Mouse (Mus musculus) E14TG2a.4 (cell line): ENCODE results near the gene 9330182L06Rik.

ENCODE experiments used
- H3K27me3 ChIP-seq: 2 replicates; pipeline ENCODE4 v1.6.1; 2014; ENCODE audit warnings: low read length, control low read depth; ENCODE audit not compliant: insufficient read depth
- H3K36me3 ChIP-seq: 2 replicates; pipeline ENCODE4 v1.6.1; 2014; ENCODE audit warnings: low read length, control low read depth; ENCODE audit not compliant: insufficient read depth
- H3K4me1 ChIP-seq: replicated peaks from 2 replicates; pipeline ENCODE4 v1.6.1; 2014; ENCODE audit warnings: low read depth, low read length, control low read depth
- H3K4me3 ChIP-seq: replicated peaks from 2 replicates; pipeline ENCODE4 v1.5.1; 2014; ENCODE audit warnings: mild to moderate bottlenecking, low read length
- H3K9me3 ChIP-seq: 2 replicates; pipeline ENCODE4 v1.6.1; 2014; ENCODE audit warnings: low read length, control low read depth
- CTCF ChIP-seq: conservative IDR thresholded peaks from 2 replicates; pipeline ENCODE4 v1.5.1; 2014; ENCODE audit warnings: low read length
- NANOG ChIP-seq: IDR thresholded peaks from 2 replicates; pipeline ENCODE4 v1.6.1; 2014; ENCODE audit warnings: borderline replicate concordance, low read length, mixed read lengths
- POU5F1 ChIP-seq: IDR thresholded peaks from 2 replicates; pipeline ENCODE4 v1.6.1; 2014; ENCODE audit warnings: low read length, borderline replicate concordance

9330182L06Rik gene

GRCm38 (mm10) chr5:9428728-9429127, 162.8 kb downstream of the 9330182L06Rik start:
- no peaks in the 10 kb centered on the region for H3K9me3 ChIP-seq
- no peak overlapping the region for H3K4me3 ChIP-seq
- TF ChIP-seq NANOG (no peak), CTCF (no peak), POU5F1 (no peak)
- no peaks in the 10 kb centered on the region for H3K36me3 ChIP-seq
- H3K4me1 ChIP-seq = no peaks in the 10 kb centered on the region
- H3K27me3 ChIP-seq = no peaks in the 10 kb centered on the region

- Histone ChIP-seq H3K9me3 (peaks cover 23% of the 10 kb centered on the region), H3K36me3 (no peaks in the 10 kb centered on the region), H3K4me3 (no peak overlapping the region), H3K27me3 (no peaks in the 10 kb centered on the region), H3K4me1 (no peaks in the 10 kb centered on the region)
- TF ChIP-seq CTCF (no peak), POU5F1 (no peak), NANOG (no peak)
These were observed 180.2 kb downstream of the 9330182L06Rik start for GRCm38 (mm10) chr5:9446146-9446545.

GRCm38 (mm10) chr5:9448931-9449330, 183.0 kb downstream of the 9330182L06Rik start:
- peaks cover 30% of the 10 kb centered on the region for H3K9me3 ChIP-seq
- no peak for TF ChIP-seq NANOG
- no peaks in the 10 kb centered on the region for H3K36me3 ChIP-seq
- H3K4me3 ChIP-seq = no peak overlapping the region
- H3K4me1 ChIP-seq = no peaks in the 10 kb centered on the region
- H3K27me3 ChIP-seq = no peaks in the 10 kb centered on the region

- Histone ChIP-seq H3K36me3 (no peaks in the 10 kb centered on the region), H3K27me3 (no peaks in the 10 kb centered on the region), H3K9me3 (peaks cover 30% of the 10 kb centered on the region), H3K4me1 (no peaks in the 10 kb centered on the region), H3K4me3 (no peak overlapping the region)
- TF ChIP-seq CTCF = peak; percentile 20
- TF ChIP-seq NANOG = no peak
- no peak for TF ChIP-seq POU5F1
These were observed 183.7 kb downstream of the 9330182L06Rik start for GRCm38 (mm10) chr5:9449570-9449969.

- no peak for TF ChIP-seq NANOG
- TF ChIP-seq CTCF = no peak
- TF ChIP-seq POU5F1 = no peak
- no peaks in the 10 kb centered on the region for H3K27me3 ChIP-seq
- no peaks in the 10 kb centered on the region for H3K4me1 ChIP-seq
- H3K36me3 ChIP-seq = no peaks in the 10 kb centered on the region
- H3K9me3 ChIP-seq = peaks cover 30% of the 10 kb centered on the region
- no peak overlapping the region for H3K4me3 ChIP-seq
These were observed 187.4 kb downstream of the 9330182L06Rik start for GRCm38 (mm10) chr5:9453298-9453697.

- Histone ChIP-seq H3K4me1 (no peaks in the 10 kb centered on the region), H3K4me3 (no peak overlapping the region)
These were observed 211.7 kb downstream of the 9330182L06Rik start for GRCm38 (mm10) chr5:9477587-9477986.

GRCm38 (mm10) chr5:9495456-9495855, 229.5 kb downstream of the 9330182L06Rik start:
- H3K4me1 ChIP-seq = peaks cover 5% of the 10 kb centered on the region; the same call in 1 of the 2 replicates
- TF ChIP-seq NANOG = no peak
- no peak for TF ChIP-seq CTCF
- TF ChIP-seq POU5F1 = no peak
- no peak overlapping the region for H3K4me3 ChIP-seq
- no peaks in the 10 kb centered on the region for H3K9me3 ChIP-seq
- no peaks in the 10 kb centered on the region for H3K27me3 ChIP-seq
- no peaks in the 10 kb centered on the region for H3K36me3 ChIP-seq

More at GRCm38 (mm10) chr5:9477587-9477986, 211.7 kb downstream of the 9330182L06Rik start:
- Histone ChIP-seq H3K27me3 (no peaks in the 10 kb centered on the region), H3K9me3 (no peaks in the 10 kb centered on the region), H3K36me3 (no peaks in the 10 kb centered on the region)
- TF ChIP-seq NANOG = no peak
- no peak for TF ChIP-seq POU5F1
- no peak for TF ChIP-seq CTCF

- no peaks in the 10 kb centered on the region for H3K9me3 ChIP-seq
- no peaks in the 10 kb centered on the region for H3K27me3 ChIP-seq
- peaks cover 5% of the 10 kb centered on the region; the same call in 1 of the 2 replicates for H3K4me1 ChIP-seq
- TF ChIP-seq NANOG = no peak
- no peak for TF ChIP-seq CTCF
- no peak for TF ChIP-seq POU5F1
- H3K4me3 ChIP-seq = no peak overlapping the region
- no peaks in the 10 kb centered on the region for H3K36me3 ChIP-seq
These were observed 231.3 kb downstream of the 9330182L06Rik start for GRCm38 (mm10) chr5:9497235-9497634.

GRCm38 (mm10) chr5:9511027-9511426, 245.1 kb downstream of the 9330182L06Rik start:
- H3K9me3 ChIP-seq = peaks cover 14% of the 10 kb centered on the region
- no peak for TF ChIP-seq CTCF
- no peak for TF ChIP-seq POU5F1
- no peak for TF ChIP-seq NANOG
- H3K27me3 ChIP-seq = no peaks in the 10 kb centered on the region
- H3K4me1 ChIP-seq = no peaks in the 10 kb centered on the region
- no peak overlapping the region for H3K4me3 ChIP-seq
- no peaks in the 10 kb centered on the region for H3K36me3 ChIP-seq
